Mouse (Mus musculus): Measurements from ENCODE around the gene Fev. TPM values are rescaled to one million over a fixed set of nuclear protein-coding genes. Genes with fewer than 3 reads are reported as not detected.
A peak's percentile ranks its signal among the peaks of the same experiment; 100 is the strongest.

The Fev gene
- polyA plus RNA-seq, 1 experiment from 2014 or later: 0.26 TPM

- Histone ChIP-seq H3K9me3 (no peaks in the 10 kb centered on the region), H3K27ac (no peak overlapping the region)
- WGBS: 17% methylated on average over 4 of the region's 4 CpGs
Observed at GRCm38 (mm10) chr1:74894966-74895365, 9.7 kb upstream of the Fev start.

DNA sequence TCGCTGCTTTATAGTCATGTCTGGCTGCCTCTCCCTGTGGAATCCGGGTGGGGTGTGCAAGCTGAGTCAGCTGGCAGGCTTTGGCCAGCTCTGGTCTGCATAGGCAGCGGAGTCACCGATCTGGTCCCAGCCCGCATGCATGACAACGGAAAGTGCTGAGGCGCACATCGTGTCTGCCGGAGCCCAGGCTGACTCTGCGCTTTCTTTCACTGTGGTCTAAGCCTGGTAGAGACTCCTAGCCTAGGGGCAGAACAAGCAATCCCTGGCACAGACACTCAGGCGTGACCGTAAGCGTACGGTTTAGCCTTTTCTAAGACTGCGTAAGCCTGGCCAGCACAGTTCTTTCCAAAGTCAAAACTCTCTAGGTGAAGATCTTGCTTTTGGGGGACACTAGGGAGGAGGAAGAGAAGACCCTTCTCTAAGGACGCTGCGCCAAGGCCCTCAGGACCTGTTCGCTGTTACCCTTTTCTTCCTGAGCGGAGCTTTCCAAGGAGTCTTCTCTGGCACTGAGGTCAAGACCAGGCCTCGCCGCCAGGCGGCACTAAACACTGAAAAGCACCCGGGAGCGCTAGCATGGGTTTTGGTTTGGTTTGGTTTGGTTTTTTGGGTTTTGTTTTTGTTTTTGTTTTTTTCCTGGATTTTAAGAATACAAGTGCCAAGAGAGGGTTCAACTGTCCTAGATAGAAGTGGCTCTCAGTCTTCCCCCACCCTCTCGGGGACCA, 8.1 kb upstream of the Fev start, which contains the start of gene Cryba2:
Gene Cryba2 (minus strand): TSS at position 10 of the 722 bp plus-strand sequence.
- Histone ChIP-seq H3K36me3 (no peaks in the 10 kb centered on the region), H3K9me3 (no peaks in the 10 kb centered on the region), H3K9ac (replicated peaks) (no peak within 1 kb of the TSS), H3K27ac (no peak within 1 kb of the TSS), H3K4me3 (replicated peaks) (0 out of 2 replicates have a peak within 1 kb of the TSS, but pooled peaks have one; percentile 2), H3K4me2 (no peak within 1 kb of the TSS), H3K27me3 (peaks cover 98% of the 10 kb centered on the region), H3K4me1 (replicated peaks) (peaks cover 9% of the 10 kb centered on the region)
- ATAC-seq (ENCODE audit: insufficient number of reproducible peaks, insufficient read depth, low FRiP score, low TSS enrichment, low read depth): no peak
- 3% methylated on average over 25 of the region's 25 CpGs for WGBS

More at GRCm38 (mm10) chr1:74894966-74895365, 9.7 kb upstream of the Fev start:
- ATAC-seq (ENCODE audit: insufficient number of reproducible peaks, insufficient read depth, low FRiP score, low TSS enrichment, low read depth): no peak
- Histone ChIP-seq H3K4me2 (no peak overlapping the region), H3K9ac (replicated peaks) (no peak overlapping the region), H3K36me3 (no peaks in the 10 kb centered on the region), H3K27me3 (peaks cover 99% of the 10 kb centered on the region), H3K4me1 (replicated peaks) (peaks cover 18% of the 10 kb centered on the region), H3K4me3 (replicated peaks) (no peak overlapping the region)

DNA sequence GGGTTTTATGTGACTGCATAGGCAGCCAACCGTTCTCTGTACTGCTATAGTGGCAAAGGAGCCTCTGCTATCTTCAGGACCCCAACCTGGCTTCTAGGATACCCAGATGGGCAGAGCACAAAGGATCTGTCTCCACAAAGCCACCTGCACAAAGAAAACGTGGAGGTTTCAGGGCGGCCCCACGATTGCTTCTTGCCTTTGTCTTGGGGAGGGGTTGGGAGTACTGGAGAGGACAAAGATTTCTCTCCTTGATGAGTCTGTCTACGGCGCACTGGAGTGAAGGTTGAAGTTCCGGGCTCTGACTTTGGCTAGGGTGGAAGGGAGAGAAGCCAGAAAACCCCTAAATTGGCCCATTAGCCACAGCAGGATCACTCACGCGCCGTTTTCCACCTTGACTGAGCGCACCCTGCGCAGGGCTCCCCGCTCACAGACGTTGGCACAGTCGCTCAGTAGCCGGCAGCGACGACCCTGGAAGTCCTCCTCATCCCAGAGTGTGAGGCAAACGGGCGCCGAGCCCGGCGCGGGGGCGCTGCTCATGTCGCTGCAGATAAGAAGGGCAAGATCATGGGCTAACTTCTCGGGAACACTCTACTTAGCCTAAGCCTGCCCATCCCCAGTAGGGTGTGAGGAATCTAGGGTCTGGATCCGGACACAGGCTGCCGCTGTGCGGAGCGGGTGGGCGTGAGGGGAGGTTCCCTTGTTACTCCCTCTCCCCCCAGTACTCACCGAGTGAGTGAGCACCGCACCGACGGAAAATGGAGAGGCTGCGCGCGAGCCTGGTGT, 7.3 kb upstream of the Fev start:
- no peak overlapping the region for H3K9ac ChIP-seq (replicated peaks)
- H3K4me1 ChIP-seq (replicated peaks): peaks cover 3% of the 10 kb centered on the region; the same call in 1 of the 2 replicates
- 2% methylated on average over 39 of the region's 39 CpGs for WGBS
- H3K4me3 ChIP-seq (replicated peaks): 0 out of 2 replicates have a peak overlapping the region, but pooled peaks have one; percentile 2
- no peak overlapping the region for H3K4me2 ChIP-seq
- no peaks in the 10 kb centered on the region for H3K9me3 ChIP-seq
- no peaks in the 10 kb centered on the region for H3K36me3 ChIP-seq
- ATAC-seq (ENCODE audit: insufficient number of reproducible peaks, insufficient read depth, low FRiP score, low TSS enrichment, low read depth): no peak
- peaks cover 97% of the 10 kb centered on the region for H3K27me3 ChIP-seq
- no peak overlapping the region for H3K27ac ChIP-seq

GRCm38 (mm10) chr1:74891513-74891912, 6.3 kb upstream of the Fev start:
- 3% methylated on average over 8 of the region's 8 CpGs for WGBS
- no peak overlapping the region for H3K9ac ChIP-seq (replicated peaks)
- H3K4me3 ChIP-seq (replicated peaks): no peak overlapping the region
- no peak overlapping the region for H3K4me2 ChIP-seq
- no peak for ATAC-seq (ENCODE audit: insufficient number of reproducible peaks, insufficient read depth, low FRiP score, low TSS enrichment, low read depth)
- H3K27me3 ChIP-seq: peaks cover 97% of the 10 kb centered on the region
- 0 out of 2 replicates have a peak, but pooled peaks cover 3% of the 10 kb centered on the region for H3K4me1 ChIP-seq (replicated peaks)
- no peak overlapping the region for H3K27ac ChIP-seq
- no peaks in the 10 kb centered on the region for H3K36me3 ChIP-seq
- H3K9me3 ChIP-seq: no peaks in the 10 kb centered on the region

DNA sequence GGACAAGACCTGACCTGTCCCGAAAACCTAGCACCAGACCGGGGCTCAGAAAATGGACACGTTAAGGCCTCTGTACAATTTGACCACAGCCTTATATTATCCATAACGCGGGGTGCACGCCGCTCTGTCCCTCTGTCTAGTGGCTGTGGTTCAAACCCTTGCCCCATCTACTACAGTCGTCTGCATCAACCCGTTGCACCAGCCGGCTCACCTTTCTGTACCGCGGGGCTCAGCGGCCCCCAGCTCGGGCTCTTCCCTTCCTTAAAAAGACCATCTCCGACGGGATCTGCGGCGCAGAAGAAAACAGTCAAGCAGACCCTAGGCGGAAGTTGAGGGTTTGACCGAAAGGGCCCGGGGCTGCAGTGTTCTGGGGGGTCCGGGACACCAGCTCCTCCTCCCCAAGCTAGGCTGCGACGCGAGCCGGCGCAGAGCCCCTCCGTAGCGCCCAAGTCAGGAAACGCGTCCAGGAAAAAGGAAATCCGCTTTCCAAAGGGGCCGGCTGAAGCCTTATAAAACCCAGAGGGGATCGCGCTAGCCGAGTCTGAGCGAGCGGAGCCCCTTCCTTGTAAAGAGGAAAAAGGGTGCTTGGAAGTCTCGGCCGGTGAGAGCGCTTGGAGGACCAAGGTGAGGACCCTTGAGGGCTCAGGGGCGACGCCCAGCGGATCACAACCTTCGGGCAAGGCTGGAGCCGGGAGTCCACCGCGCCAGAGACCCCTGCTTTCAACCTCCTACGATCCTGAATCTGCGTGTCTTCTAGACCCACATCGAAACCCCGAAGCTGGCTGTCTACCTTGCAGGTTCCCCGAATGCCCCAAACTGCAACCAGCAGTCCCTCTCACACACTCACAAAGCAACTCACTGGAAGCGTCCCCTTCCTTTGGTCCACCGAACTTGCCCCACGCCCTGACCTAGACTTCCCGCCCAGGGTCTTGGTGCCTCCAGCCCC, 750 bp downstream of the Fev start:
- H3K27ac ChIP-seq: no peak overlapping the region
- H3K9me3 ChIP-seq: no peaks in the 10 kb centered on the region
- no peaks in the 10 kb centered on the region for H3K36me3 ChIP-seq
- H3K4me2 ChIP-seq: peak overlapping the region; percentile 50
- under 1% methylated on average over 57 of the region's 57 CpGs for WGBS
- peaks cover 97% of the 10 kb centered on the region for H3K27me3 ChIP-seq
- peaks cover 27% of the 10 kb centered on the region for H3K4me1 ChIP-seq (replicated peaks)
- no peak overlapping the region for H3K9ac ChIP-seq (replicated peaks)
- ATAC-seq (ENCODE audit: insufficient number of reproducible peaks, insufficient read depth, low FRiP score, low TSS enrichment, low read depth): no peak
- peak overlapping the region; percentile 29 for H3K4me3 ChIP-seq (replicated peaks)

GRCm38 (mm10) chr1:74883441-74883840, 1.8 kb downstream of the Fev start:
- 7% methylated on average over 5 of the region's 5 CpGs for WGBS
- H3K27ac ChIP-seq: no peak overlapping the region
- ATAC-seq (ENCODE audit: insufficient number of reproducible peaks, insufficient read depth, low FRiP score, low TSS enrichment, low read depth): no peak

GRCm38 (mm10) chr1:74882828-74883227, 2.4 kb downstream of the Fev start:
- Histone ChIP-seq H3K4me2 (peak overlapping the region; percentile 57; the same call in 1 of the 2 replicates), H3K27me3 (peaks cover 99% of the 10 kb centered on the region), H3K27ac (no peak overlapping the region), H3K9me3 (no peaks in the 10 kb centered on the region), H3K4me3 (replicated peaks) (0 out of 2 replicates have a peak overlapping the region, but pooled peaks have one; percentile 33), H3K4me1 (replicated peaks) (peaks cover 27% of the 10 kb centered on the region), H3K36me3 (no peaks in the 10 kb centered on the region), H3K9ac (replicated peaks) (no peak overlapping the region)
- WGBS: 1% methylated on average over 8 of the region's 8 CpGs
- no peak for ATAC-seq (ENCODE audit: insufficient number of reproducible peaks, insufficient read depth, low FRiP score, low TSS enrichment, low read depth)

More at GRCm38 (mm10) chr1:74883441-74883840, 1.8 kb downstream of the Fev start:
- Histone ChIP-seq H3K4me2 (no peak overlapping the region), H3K4me3 (replicated peaks) (no peak overlapping the region), H3K36me3 (no peaks in the 10 kb centered on the region), H3K9ac (replicated peaks) (no peak overlapping the region), H3K27me3 (peaks cover 99% of the 10 kb centered on the region), H3K9me3 (no peaks in the 10 kb centered on the region), H3K4me1 (replicated peaks) (peaks cover 27% of the 10 kb centered on the region)

DNA sequence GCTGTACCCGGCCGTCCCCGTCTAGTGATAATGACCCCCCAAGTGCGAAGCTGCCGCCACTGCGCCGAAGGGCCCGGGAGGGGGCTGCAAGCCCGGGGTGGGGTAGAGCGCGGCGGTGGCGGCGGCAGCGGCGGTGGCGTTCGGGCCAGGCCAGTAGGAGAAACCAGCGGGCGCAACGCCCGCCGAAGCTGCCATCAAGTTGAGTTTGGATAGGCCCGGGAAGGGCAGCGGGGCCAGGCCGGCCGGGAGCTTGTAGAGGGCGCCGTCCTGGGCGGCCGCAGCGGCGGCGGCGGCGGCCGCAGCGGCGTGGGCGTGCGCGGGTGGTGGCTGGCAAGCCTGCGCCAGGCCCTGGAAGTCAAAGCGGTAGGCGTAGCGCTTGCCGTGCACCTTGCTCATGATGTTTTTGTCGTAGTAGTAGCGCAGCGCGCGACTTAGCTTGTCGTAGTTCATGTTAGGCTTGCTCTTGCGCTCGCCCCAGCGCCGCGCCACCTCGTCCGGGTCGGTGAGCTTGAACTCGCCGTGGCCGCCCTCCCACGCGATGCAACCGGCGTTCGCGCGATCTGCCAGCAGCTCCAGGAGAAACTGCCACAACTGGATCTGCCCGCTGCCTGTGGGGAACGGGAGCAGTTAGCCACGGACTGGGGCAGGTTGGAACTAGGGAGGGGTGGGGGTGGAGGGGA, 3.0 kb downstream of the Fev start:
- Histone ChIP-seq H3K36me3 (no peaks in the 10 kb centered on the region), H3K4me1 (replicated peaks) (peaks cover 27% of the 10 kb centered on the region), H3K27me3 (peaks cover 99% of the 10 kb centered on the region), H3K9ac (replicated peaks) (0 out of 2 replicates have a peak overlapping the region, but pooled peaks have one; percentile 12), H3K4me2 (peak overlapping the region; percentile 57), H3K9me3 (no peaks in the 10 kb centered on the region), H3K4me3 (replicated peaks) (peak overlapping the region; percentile 33), H3K27ac (no peak overlapping the region)
- no peak for ATAC-seq (ENCODE audit: insufficient number of reproducible peaks, insufficient read depth, low FRiP score, low TSS enrichment, low read depth)
- WGBS: under 1% methylated on average over 71 of the region's 74 CpGs

DNA sequence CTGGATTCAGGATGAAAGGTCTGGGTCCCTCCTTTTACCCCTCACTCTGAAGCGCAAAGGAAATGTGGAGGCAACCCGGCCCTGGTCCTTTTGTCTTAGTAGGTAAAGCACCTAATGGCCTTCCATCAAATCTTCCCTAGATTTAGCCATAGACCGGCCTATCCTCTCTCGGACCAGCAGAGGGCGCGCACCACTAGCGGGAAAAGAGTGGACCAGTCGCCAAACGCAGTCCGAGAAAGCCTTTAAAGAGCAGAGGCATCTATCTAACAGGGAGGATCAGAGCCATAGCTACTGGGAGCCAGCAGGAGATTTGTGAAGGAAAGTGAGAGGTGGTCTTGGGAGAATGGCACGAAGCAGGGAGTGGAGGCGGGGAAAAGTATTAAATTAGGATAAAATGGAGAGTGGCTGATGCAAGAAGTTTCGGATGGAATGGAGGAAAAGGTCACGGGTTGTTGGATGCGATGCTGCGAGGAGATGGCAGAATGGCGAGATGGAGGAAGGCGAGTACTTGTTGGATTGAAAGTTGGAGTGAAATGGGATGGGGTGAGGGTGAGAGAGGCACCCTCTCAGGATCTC, 4.3 kb downstream of the Fev start:
- H3K9ac ChIP-seq (replicated peaks): no peak overlapping the region
- no peaks in the 10 kb centered on the region for H3K9me3 ChIP-seq
- no peak overlapping the region for H3K4me3 ChIP-seq (replicated peaks)
- H3K27ac ChIP-seq: no peak overlapping the region
- peaks cover 27% of the 10 kb centered on the region for H3K4me1 ChIP-seq (replicated peaks)
- H3K4me2 ChIP-seq: no peak overlapping the region
- H3K36me3 ChIP-seq: no peaks in the 10 kb centered on the region
- ATAC-seq (ENCODE audit: insufficient number of reproducible peaks, insufficient read depth, low FRiP score, low TSS enrichment, low read depth): no peak
- WGBS: 4% methylated on average over 18 of the region's 18 CpGs
- H3K27me3 ChIP-seq: peaks cover 96% of the 10 kb centered on the region

DNA sequence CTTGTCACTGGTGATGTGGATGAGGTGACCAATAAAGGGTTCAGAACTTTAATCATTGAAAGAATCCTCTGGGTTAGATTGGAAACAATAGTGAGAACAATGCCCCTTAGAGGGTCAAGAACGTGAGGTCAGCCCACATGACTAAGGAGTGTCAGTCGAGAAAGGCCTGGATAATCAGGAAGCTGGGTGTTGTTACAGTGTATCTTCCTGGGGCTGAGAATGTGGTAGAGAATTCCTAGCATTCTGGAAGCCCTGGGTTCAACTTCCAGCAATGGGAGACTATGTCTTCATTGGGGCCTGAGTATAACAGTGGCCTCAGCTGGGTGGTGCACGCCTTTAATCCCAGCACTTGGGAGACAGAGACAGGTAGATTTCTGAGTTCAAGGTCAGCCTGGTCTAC, 8.0 kb downstream of the Fev start:
- Histone ChIP-seq H3K27ac (no peak overlapping the region), H3K9ac (replicated peaks) (no peak overlapping the region), H3K27me3 (peaks cover 64% of the 10 kb centered on the region)

More for the DNA sequence above, 8.0 kb downstream of the Fev start:
- WGBS: 68% methylated on average over 3 of the region's 3 CpGs
- Histone ChIP-seq H3K4me3 (replicated peaks) (no peak overlapping the region), H3K4me1 (replicated peaks) (peaks cover 5% of the 10 kb centered on the region), H3K9me3 (no peaks in the 10 kb centered on the region), H3K36me3 (no peaks in the 10 kb centered on the region), H3K4me2 (no peak overlapping the region)
- ATAC-seq (ENCODE audit: insufficient number of reproducible peaks, insufficient read depth, low FRiP score, low TSS enrichment, low read depth): no peak
